Mouse (Mus musculus) adrenal gland, adult 2 months (tissue): ENCODE measurements at regions not wholly inside any gene's neighbourhood (a gene's known extent, or its start where the extent isn't known, plus 50 kb on each side); places are given as distances from the start of the nearest gene placed in this dataset.
A peak's percentile ranks its signal among the peaks of the same experiment; 100 is the strongest.

Experiments used
- DNase-seq: peaks from one replicate; pipeline ENCODE4 v3.0.0; 2021

DNA sequence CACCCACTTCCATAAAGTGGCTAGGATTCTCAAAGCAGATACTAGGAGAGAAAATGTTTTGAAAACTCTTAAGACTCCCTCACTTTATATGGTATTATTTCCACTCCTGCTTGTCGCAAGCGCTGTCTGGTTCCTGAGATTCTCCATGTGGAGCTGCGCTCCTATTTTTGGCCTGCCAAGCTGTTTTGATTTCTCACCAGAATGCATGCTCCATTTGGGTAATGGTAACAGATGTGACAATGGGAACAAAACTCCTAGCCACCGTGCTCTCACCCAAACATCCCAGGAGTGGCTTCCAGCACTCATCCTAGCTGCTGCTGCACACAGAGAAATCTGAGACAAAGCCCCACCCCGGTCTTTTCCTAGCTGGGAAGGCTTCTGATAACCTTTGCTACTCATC is 749.6 kb downstream of the Ntrk3 start:
- DNase-seq, result no peak

DNA sequence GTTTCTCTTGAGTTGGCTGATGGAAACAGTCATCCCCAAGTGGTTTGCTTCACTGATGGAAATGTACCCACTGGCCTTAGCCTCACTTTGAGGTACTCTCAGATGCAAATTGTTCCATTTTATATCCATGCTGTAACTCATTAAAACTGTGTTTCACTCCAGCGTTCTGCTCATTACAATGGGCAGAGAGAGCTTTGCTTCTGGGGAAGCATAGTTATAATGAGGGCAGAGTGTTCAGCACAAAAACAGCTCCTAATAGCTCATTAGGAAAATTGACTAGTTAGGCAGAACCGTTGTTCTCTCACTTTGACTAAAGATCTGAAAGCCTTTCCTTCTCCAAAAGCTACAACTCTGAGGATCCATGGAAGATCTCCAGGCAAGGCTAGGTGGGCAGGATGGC is 771.2 kb downstream of the Ntrk3 start:
- DNase-seq, result no peak

DNA sequence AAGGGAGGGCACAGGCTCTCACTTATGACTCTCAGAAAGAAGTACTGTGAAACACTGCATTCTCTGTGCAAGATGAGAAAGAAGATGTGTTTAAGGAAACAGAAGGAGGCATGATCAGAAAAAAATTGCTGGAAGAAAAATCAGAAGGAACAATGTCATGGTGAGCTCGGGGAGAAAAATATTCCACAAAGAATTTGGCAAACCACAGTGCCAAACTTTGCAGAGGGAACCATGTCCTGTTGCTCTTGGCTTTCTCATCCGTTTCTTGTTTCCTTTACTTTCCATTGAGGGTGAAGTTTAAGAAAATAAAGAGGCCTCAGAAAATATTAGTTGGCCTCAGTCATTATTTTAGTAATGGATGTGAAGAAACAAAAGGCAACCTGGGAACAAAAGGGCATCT is 804.4 kb downstream of the Ntrk3 start:
- DNase-seq, result no peak

DNA sequence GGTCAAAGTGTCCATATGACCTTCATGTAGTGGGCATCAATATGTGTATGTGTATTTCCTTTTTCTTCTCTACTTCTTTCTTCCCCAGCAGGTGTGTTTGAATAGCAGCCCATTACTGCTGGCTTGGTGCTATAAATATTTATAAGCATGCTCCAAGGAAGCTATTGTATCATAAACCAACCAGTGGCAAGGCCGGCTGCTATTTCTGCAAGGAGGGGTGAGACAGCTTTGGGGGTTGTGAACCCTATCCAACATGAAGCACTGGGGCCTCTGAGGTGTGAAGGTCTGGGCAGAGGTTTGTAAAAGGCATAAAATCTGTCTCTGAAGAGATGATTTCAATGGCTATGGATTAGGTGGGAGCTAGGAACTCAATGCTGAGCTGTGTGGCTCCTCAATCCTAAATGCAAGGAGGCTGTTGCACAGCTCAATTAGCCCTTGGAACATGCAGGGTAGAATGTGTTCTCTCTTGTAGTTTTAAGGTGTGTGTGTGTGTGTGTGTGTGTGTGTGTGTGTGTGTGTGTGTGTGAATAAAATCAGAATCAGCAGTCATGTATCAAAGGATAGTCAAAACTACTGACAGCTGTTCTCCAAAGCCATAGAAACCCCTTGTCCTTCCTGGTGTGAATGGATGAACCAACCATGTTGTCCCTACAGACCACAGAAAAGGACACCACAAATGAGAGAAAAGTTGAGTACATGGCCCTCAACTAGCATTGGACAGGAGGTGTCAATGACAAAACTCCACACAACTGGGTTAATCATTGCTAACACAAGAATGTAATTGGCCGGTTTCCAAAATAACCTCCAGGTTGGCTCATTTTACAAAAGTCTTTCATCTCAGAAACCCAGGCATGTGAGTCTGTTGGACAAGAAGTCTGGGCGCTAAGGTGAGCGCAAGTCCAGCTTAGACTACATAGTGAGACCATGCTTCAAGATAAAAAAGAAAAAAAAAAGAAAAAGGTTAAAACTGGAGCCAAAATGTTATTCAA is 809.0 kb downstream of the Ntrk3 start:
- DNase-seq, result no peak

DNA sequence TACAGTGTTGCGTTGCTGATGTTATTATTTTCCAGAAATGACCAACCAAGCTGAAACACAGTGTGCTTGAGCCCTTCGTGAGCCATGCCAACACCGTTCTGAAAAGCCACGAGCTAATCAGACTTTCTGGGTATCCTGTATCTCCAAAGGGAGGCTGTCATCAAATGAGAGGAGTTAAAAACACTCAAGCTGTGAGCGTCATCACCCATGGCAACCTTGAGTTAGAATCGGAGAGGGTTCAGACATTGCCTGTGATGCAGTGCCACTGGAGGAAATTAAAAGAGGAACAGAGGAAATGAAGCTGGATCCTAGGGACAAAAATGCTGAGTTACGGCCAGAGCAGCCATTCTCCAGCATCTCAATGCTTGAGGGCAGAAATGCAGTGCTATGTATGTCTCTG is 838.6 kb downstream of the Ntrk3 start:
- no peak for DNase-seq

DNA sequence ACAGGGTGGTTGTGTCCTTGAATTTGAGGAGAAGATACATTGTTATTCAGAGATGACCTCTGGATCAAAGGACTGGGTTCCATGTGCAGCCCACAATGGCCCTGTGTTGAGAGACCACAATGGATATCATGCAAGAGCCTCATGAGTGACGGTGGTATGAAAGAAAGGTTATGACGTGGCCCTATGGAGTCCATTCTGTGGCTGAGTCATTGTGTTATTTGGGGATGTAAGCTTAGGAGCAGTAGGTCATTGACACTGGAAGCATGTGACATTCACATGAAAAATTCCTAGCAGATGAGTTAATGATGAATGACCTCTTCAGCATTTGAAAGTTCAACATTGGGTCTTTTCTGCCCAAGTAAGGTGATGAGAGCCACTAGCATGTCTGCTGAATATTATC is 849.3 kb downstream of the Ntrk3 start:
- DNase-seq, result no peak

DNA sequence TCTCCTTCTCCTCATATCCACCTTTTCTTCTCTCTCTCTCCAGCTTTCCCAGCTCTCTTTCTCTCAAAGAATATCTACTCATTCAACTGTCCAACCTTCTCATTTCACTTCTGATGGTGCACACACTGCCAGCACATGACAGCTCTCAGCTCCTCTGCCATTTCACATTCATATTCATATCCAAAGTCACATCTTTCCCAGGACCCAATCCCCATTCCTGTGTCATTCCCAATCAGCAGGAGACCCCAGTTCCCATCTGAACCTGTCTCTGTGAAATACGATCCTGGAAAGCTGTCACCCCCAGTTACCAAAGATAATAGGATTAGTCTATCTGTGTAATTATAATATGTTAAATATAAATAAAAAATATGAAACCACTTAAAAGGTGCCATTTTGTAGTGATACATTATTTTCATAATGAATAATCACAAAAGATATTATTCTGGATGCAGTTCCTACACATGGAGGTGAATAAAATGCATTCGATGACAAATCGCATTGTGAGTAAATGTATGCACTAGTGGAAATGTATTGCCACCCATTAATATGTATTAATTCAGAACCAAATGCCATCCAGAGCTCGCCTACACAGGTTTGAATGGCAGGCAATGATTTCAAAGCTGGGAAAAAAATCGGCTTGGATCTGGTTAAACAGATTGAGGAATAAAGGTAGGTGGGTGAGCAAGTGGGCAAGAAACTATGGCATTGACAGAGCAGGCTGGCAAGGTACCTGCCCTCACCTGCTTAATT is 855.0 kb downstream of the Ntrk3 start:
- DNase-seq, result no peak

DNA sequence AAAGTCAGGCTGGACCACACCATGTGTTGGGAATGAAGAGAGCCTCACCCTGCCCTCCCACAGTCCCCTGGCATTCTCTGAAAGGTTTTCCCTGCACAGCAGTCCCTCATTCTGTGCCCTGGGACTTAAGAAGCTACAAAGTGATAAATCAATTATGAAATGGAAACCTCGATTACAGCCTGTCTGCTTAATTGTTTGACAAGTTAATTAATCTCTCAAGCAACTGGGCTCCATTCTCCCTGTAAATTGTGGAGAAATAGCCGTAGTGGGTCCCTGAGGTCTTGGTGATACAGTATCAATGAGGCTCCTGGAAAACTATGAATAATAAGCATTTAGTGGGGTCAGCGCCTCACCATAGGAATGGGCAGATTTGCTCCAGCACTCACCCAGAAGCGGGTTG is 870.3 kb downstream of the Ntrk3 start:
- DNase-seq, result no peak

DNA sequence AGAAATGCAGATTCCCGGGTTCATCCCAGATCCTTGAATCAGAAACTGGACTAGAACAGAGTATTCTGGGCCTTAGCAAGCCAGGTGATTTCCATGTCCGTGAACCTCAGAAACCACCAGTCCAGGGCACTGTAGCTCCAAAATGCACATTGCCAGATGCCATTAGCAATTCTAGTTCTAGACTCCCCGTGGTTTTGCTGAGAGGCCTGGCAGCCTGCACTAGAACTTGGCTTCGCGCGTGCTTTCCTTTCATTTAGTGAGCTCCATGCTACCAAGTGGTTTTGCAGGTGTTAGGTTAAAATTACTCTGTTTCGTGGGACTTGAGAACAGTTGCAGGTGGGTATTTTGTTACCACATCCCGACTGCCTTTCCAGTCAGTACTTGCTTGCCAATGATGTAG is 876.0 kb downstream of the Ntrk3 start:
- DNase-seq, result no peak

DNA sequence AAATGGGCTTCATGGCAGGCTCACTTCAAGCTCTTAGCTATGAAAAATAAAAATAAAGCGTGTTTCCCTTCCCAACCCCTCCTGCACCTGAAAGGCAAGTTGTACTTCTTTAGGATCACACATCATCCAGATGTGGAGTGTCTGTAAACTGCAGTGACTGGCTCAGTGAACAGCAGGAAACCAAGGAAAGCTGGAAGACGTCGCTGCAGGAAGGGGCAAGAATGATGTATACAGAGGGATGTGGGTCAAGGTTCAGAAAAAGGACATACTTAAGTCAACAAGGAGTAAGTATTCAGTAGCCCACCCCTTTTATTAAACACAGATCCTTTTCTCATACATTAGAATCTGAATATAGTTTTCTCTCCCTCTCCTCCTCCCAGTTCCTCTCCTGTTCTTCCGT is 879.4 kb downstream of the Ntrk3 start:
- DNase-seq, result no peak

DNA sequence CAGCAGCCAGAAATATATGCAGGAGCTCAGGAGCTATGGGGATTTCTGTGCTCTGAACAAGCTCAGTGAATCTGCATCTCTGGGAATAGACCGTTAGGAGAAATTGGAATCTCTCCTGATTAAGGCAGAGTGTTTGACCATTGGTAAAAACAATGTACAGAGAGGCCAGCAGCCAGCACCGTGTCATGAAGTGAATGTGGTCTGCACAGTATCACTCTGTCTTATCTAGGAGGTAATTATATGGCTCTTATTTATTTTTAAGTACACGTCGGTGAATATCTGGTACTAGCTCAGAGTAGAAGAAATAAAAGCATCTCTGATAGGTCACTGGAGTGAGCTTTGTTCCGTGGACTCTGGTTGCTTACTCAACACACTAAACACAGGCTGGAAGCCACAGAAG is 879.8 kb downstream of the Ntrk3 start:
- DNase-seq, result no peak

DNA sequence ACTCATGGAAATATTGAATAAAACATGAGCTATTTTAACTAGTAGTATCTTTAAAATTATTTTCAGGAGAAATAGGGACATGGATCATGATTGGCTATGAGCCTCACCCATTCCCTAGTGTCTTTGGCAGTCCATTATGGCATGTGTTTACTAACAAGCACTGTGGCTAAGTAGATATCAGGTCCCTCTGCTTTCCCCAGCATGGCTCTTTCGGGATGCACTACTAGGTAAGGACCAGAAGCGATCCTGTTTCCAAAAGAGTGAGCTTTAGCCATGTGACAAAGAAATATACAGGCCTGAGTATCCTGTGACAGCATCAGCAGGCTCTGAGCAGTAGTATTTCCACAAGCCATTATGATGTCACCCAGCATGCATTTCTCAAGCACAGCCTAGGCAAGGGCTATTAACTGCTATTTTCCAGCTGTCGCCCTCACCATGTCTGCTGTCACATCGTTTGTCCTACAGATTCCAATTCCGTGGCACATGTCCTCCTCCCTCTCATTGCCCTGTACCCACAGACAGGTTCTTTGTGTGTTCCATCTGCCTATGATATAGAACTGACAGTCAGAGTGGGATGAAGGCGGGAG is 882.1 kb downstream of the Ntrk3 start:
- DNase-seq, result no peak

DNA sequence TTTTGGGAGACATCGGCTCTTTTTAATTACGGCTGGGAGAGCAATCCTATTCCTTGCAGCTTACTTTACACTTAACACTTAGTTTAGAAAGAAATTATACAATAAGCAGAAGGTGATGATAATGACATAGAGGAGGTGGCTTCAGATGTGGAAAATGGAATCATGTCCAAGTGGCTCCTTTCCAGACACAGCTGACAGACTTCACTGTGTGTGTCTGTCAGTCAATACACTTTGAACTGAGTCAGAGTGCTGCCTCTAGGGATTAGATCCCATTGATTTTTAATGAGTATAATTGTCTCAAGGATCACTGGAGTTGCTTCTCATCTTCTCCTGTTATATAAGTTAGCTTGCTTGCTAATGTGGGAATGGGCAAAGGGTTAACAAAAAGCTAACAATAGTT is 882.7 kb downstream of the Ntrk3 start:
- no peak for DNase-seq

DNA sequence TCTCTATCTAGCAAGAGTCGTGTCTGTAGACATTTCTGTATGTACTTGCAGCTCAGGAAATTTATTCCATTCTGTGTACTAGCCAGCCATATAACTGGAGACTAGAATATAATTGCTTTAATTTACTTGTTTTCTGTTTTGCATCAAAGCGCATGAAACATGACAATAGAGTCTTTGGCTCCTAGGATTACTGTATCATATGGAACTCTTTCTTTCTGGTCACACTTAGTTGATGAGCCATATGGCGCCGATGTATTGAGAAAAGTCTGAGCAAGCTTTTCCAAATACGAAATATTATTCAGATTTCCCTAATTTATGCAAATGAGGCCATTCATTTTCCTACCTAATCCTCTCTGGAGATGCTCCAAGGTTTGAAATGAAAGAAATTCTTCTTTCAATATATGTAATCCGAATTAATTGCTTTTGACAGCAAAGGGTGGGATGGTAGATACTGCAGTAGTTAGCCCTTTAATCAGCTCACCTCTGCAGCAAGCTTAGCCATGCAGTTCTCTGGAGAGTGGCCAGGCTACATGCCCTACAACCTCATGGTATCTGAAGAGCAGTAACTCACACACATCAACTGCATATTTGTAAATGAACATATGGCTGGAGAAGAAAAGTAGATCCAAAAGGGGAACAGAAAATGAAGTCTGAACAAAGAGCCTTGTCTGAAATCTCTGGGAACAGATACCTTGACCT is 913.4 kb downstream of the Ntrk3 start:
- DNase-seq, result no peak

DNA sequence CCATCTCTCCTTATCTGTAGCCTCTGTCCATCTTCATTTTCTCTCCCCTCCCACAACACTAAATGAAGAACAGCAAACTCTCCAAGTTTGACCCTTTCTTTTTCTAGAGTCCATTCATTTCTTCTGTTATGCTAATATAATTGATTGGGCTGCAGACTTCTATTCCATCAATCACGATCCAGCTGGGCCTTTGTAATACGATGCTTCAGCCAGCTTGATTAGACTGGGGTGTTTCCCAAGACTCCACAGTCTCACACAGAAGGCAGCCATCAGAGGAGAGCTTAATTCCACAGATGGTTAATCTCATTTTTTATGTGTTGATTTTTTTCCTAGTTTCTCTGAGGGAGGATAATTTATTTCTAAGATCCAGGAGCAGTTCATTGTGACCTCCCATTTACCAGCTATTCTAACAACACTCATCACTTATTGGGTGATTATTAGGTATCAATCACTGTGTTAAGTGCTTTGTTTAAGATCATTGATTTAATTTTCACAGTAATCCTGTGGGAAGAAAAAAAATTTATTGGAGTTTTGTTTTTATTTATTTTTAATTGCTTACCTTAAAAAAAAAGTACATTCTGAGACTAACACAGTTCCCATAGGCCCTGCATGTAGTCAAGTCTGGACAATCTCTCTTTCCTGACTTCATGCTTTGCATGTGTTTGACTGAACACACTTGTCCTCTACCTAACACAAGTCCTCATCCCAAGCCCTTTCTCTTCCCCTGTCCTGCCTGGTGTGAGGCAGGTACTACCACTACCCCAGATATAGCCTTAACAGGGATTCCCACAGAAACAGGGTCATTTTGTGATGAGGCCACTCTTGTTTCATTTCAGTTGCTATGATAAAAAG is 925.5 kb downstream of the Ntrk3 start:
- DNase-seq, result no peak

DNA sequence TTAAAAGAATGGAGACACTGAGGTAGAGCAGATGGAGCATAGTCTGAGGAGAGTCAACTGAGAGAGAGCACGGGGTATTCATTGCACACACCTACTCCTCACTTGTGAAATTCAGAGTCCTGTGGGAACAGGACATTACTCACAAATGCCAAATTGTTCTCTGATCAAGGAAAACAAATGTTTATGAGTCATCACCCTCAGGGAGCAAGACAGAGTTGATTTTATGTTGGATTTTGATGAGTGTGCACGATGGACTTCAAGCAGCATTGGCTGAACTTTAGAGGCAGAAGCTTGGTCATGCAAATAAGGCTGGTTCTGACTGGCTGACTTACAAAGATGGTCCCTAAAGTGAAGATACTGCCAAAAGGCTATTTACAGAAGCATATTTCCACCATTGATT is 951.0 kb downstream of the Ntrk3 start:
- peak; percentile 8 for DNase-seq

DNA sequence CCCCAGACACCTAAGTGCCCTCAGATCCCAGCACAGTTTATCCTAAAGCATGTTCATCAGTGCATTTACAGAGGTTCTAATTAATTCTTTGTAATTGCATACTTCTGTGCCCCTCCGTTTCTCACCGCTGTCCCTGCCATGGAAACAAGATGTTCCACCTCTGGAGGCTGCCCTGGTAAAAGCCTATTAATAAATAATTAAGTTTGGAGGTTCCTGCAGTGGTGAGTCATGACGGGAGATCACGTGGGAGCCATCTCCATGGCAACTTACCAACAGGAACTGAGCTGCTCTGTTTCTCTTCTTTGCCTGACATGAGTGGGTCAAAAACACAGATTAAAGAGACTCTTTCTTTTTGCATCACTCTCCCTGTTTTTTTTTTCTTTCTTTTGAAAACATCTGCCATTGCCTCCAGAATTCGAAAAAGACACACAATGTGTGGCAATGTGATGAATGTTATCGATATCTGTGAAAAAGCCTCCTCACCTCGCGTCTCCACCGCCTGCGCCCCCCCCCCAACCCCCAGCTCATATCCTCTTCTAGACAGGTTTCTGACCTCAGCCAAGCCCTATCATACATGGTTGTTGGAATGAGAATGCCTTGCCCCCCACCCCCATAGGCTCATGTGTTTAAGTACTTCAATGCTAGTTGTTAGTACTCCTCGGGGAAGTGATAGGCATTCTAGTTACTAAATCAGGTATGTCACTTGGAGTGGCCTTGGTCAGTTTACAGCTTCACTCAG is 965.9 kb downstream of the Ntrk3 start:
- peak; percentile 40 for DNase-seq

DNA sequence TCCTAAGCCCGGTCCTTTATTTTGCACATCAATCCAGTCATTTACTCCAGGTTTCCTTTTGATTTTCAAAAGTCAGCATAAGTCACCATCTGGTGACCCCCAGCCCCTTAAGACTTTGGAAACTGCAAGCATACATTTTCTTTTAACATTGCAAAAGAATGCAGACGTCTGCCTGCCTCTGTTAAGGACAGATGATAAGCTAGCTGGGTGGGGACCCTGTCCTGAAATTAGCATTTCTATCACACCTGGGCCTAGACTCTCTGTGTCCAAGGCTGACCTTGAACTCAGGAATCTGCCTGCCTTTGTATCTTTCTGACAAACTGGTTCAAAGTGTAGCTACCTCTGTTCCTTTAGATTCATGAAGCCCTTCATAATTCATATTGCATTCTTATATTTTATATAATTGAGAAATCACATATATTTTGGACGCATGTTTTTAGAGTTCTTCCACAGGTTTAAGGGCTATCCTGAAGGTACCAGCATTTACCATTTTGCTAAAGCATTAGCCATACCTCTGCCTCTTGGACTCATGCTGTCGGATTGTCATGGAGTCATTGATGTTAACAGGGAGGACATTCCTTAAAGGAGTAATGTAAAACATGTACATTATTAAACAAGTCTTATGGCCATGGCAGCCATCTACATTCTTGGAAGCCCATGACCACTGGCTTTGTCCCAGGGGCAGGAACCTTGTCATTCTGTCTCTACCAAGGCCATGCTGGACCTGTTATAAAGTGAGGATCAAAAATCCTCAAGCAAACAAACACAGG is 998.6 kb downstream of the Ntrk3 start:
- DNase-seq, result no peak
